Mouse (Mus musculus) ovary, postnatal 10 days (tissue): ENCODE data around the gene Ms4a4d.
"Not testable (repeated sequence)": the region's sequence is repeated elsewhere in the genome, so short reads cannot be mapped to it uniquely, and the experiment has no call there.

ENCODE experiments used
- DNase-seq: peaks from one replicate; pipeline ENCODE4 v3.0.0; 2022; ENCODE audit warnings: low spot score

The Ms4a4d gene

DNA sequence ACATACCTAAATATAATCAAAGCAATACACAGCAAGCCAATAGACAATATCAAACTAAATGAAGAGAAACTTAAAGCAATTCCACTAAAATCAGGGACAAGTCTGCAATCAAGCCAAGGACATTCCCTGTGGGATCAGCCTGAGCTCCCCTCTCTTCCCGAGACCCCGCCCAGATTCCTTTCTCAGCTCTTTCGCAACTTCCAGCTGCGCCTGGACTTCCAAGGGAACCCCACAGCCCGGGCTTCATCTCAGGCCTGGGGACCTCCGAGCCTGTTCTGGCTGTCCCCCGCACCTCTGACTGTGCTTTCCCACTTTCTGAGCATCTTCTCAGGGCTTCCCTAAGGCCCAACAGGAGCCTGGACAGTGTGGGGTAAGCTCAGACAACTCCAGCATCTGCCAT lies at the start of gene Ms4a4d:
Gene Ms4a4d, plus strand, starts transcription at position 209 of the 400 bp plus-strand sequence.
- DNase-seq, result no peak

DNA sequence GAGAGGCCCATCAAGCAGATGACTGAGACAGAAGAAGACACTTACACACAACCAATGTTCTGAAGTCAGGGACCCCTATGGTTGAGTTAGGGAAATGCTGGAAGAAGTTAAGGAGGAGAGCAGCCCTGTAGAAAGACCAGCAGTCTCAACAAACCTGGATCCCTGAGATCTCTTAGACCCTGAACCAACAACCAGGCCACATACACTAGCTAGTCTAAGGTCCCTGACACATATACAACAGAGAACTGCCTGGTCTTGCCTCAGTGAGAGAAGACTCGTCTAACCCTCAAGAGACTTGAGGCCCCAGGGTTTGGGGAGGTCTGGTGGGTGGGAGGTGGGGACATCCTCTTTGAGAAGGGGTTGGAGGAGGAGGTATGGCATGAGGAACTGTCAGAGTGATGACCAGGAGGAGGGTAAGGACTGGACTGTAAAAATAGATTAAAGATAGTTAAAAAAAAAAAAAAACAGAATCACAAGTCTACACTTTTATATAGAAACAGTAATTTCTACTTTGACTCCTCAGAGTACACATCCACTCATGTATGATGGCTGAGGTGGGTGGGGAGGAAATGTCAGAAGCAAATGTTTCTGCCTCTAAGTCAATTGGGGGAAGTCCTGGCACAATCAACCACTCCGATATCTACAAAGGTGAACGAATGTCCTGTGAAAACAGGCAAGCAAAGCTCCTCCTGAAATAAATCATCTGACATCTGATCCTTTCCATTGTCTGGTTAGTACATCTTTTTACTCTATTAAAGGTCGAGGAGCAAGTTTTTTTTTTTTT lies 45.0 kb upstream of the Ms4a4d start:
- no peak for DNase-seq

DNA sequence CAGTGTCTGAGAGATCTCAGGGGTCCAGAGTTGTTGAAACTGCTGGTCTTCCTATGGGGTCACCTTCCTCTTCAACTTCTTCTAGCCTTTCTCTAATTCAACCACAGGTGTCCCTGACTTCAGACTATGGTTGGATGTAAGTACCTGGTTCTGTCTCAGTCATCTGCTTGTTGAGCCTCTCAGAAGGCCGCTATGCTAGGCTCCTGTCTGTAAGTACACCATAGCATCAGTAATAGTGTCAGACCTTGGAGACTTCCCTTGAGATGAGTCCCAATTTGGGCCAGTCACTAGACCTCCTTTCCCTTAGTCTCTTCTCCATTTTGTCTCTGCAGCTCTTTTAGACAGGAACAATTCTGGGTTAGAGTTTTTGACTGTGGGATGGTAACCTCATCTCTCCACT lies 43.9 kb upstream of the Ms4a4d start:
- DNase-seq, result no peak

DNA sequence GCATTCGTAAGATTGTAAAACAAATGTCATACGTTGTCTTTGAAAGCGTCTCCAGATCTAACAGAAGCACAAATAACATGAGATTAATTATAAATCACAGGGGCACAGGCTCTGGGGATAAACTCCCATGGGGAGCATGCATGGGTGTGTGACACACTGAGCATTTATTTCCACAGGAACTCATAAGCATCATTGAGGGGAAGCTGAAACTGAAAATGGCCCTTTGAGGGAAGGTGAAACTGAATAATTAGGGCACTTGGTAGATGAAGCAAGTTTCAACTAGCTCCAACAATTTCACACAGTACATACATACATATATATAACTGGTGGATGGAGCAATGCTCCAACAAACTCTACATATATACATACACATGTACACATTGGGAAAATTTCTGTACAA lies 42.1 kb upstream of the Ms4a4d start:
- no peak for DNase-seq

DNA sequence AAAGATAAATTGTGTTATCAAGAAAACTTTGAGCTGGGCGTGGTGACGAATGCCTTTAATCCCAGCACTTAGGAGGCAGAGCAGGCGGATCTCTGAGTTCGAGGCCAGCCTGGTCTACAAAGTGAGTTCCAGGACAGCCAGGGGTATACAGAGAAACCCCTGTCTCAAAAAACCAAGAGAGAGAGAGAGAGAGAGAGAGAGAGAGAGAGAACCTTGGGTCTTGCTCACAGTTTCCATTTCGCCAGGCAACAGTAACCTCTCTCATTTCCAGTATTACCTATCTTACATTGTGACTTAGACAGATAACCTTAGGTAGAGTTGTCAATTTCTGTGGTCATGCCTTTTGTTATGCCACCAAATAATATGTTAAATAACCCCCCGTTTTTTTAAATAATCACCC lies 40.2 kb upstream of the Ms4a4d start:
- no peak for DNase-seq

DNA sequence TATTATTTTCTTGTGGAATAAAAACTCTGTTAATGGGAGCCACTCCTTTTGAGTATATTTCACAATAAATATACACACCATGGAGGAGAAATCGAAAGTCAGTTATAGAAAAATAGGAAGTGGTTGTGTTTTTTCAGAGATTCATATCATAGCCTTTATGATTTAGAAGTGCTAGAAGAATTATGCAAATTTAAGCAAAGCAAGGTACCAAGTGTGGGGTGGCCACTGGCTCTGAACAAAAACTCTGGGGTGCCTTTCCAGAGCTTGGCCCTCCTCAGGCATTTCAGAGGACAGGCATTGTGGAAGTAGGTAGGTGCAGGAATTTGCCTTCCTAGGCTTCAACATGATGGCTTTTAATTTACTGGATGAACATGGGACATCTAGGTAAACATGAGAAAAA lies 39.3 kb upstream of the Ms4a4d start:
- not testable (repeated sequence) for DNase-seq

DNA sequence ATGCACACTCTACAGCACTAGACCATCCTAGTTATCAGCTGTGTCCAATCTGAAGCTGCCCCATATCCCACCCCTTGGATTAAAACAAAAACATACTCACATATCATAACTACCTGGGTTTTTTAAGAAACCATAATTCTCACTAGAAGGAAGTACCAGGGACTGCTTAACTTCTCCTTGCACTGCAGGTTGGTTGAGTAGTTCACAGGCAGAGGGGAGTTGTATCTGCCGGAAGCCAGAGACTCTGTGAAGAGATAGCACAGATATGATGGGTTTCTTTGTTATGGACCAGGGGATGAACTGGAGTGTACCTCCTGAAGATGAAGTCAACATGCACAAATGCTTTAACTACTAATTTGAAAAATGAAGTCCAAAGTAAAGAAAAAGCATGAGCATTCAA lies 35.8 kb upstream of the Ms4a4d start:
- no peak for DNase-seq

DNA sequence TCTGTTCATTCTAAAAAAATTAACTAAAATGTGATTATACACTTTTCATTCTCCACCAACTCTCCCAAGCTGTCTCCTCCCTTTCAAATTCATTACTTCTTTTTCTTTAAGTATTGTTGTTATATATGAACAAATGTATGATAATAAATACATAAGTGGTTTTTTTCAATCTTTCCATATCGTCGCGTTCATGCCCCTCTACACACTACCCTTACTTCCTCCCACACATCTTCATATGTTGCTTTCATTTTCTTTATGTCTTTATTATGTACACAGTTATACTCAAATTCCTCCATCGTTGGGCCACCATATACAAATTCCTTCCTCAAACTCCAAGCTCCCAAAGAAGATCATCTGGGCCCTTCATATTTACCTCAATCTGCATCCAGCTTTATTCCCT lies 35.3 kb upstream of the Ms4a4d start:
- DNase-seq, result no peak

DNA sequence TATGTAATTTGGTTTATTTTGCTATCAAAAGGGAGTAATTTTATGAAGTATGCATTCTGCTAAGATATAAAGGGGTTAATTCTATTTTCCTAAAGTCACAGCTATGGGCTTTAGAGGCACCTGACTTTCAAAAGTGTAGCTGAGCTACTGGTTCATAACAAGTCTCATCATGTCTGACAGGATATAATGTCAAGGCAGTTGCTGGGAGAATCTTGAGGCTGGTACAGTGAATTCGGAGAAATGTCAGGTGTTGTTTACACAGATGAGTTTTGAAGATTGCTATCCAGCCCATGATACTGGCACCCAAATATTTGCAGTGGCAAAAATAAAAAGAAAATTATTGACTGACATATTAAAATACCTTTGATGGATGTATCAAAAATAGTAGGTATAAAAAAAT lies 31.7 kb upstream of the Ms4a4d start:
- no peak for DNase-seq

DNA sequence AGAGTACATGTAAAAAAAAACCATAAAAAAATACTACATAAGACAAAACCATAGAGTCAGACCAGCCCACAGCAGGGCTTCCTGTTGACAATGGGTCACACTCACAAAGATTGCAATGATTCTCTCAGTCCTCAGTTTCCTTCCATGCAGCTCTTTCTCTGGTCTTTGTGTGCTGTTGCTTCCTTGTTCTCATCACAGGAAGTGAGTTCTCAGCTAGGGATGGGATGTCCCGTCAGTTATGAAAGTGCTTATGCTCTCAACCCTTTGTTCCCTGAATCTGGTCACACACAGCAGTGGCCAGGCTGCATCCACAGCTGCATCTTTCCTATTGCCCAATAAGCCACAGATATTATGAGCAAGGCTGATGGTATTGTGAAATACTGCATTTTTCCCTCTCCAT lies 23.1 kb upstream of the Ms4a4d start:
- no peak for DNase-seq

DNA sequence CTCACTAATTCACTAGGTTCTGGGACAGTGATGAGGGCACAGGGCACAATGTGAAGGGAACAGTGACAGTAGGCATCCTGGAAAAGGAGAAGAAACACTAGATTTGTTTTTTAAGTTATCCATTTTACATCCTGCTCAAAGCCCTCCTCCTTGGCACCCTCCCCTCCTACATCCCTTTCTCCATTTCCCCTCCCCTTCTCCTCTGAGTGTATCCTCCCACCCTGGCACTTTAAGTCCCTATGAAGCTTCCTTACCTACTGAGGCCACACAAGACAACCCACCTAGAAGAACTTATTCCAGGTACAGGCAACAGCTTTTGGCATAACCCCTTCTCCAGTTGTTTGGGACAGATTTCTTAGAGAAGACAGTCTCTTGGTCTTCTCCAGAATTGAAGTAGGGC lies 20.4 kb upstream of the Ms4a4d start, which contains the start of gene Ms4a6b:
Gene Ms4a6b, plus strand, starts transcription at position 267 of the 400 bp plus-strand sequence.
- DNase-seq, result no peak

DNA sequence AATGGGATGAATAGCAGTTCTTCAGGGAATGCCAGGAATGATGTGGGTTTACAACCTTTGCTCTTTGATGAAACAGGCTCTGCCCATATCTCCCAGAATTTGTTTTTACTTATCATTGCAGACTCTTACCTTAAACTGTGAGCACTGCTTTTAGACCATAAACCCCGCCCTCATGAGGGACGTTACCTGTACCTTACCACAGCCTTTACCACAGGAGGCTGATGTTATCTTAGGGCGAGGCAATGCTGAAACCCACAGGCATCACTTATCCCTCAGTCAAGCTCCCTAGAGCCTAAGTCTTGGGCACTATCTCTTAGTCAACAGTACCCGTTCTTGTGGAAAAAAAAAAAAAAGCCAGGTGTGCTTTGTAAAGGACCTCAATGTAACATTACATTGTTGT lies 19.8 kb upstream of the Ms4a4d start:
- no peak for DNase-seq

DNA sequence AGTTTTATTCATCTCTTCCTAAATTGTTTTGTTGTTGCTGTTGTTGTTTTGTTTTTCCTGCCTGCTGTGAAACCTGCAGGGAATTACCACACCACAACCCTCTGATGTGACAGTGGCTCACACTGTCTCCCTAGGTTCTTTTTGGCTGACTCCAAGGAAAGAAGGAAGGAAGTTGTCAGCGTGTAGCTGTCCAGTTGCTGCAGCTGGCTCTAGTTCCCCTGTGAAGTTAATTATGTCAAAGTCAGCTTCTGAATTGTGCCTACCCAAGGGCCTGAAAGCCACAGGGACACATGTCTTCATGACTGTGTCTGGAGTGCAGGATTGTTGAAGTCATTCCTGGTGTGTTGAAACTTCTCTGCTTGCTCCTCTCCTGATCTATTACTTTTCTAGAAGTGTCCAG lies 19.2 kb upstream of the Ms4a4d start:
- DNase-seq, result not testable (repeated sequence)

DNA sequence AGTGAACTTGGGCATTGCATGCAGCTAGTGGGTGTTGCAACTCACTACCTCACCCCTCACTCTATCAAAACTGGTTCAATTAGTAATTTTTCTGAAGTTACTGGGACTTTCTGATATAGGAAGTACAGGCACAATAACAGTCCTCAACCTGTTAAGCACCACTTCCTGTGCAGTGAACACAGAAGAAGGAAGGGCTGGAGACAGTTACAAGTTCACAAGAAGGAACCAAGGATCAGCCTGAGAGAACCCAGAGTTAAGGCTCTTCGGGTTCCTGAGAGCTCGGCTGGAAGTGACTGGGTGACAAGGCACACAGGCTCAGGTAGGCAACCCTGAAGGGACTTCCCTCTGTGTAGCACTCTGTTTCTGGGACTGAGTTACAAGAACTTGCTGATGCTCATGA lies 18.2 kb upstream of the Ms4a4d start:
- not testable (repeated sequence) for DNase-seq

DNA sequence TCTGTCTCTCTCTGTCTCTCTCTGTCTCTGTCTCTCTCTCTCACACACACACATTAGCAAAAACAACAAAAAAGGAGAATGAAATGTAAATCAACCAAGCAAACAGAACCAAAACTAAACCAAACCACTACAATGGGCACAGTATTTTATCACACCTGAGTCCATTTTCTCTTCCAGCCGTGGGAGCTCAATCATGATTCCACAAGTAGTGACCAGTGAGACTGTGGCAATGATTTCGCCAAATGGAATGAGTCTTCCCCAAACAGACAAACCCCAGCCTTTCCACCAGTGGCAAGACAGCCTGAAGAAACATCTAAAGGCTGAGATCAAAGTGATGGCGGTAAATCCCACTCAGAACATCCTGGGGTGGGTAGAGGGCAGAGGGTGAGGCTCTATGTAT lies 16.5 kb upstream of the Ms4a4d start:
- no peak for DNase-seq

DNA sequence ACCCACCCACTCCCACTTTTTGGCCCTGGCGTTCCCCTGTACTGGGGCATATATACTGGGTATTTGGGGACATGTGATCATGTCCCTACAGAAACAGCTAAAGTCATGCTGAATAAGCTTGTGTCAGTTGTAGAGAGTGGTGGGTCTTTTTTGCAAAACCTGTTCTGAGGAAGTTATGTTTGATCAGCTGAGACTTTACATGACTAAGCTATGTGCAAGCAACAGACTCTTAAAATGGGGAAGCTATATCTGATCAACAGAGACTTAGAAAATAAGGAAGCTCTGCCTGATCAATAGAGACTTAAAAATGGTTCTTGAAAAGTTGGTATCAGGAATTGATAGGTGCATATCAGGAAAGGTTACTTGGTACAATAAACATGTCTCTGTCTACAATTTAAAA lies 3.2 kb upstream of the Ms4a4d start:
- no peak for DNase-seq

DNA sequence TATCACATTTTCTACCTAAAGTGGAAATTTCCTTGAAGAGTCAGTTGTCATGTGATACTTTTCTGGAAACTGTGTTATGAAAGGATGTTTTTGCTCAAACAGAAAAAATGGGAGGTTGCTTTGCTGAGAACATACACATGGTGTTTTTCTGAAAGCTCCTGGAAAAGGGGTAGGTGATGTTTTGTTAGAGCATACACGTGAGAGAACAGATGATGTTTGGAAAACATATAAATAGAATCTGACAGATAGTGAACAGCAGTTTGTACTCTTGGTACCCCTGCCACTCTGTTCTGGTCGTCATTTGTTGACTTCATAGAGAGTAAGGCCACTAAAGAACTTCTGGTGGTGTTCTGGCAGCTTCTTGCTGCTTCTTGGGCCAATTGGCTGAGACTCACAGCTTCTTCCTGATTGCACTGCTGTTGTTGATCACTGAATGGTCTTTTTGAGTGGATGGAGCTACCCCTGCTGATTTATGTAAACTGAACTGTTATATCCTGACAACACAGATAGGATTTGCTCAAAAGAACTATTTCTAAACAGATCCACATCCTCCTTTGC lies 2.6 kb upstream of the Ms4a4d start:
- DNase-seq, result no peak

DNA sequence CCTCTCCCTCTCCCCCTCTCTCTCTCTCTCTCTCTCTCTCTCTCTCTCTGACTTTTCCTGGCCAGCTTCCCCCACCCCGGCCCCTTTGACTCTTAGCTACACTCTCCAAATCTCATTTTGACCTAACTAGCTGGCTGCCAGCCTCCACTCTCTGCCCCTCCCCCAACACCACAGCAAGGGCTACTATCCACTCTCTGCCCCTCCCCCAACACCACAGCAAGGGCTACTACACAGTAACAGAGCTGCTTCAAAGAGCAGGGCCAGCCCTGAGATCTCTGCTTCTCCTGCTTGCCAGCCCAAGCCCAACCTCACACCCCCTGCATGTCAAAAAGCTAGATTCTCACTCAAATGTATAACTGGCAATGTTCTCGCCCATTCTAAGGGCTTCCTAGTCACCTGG lies 735 bp downstream of the Ms4a4d start:
- DNase-seq, result no peak

DNA sequence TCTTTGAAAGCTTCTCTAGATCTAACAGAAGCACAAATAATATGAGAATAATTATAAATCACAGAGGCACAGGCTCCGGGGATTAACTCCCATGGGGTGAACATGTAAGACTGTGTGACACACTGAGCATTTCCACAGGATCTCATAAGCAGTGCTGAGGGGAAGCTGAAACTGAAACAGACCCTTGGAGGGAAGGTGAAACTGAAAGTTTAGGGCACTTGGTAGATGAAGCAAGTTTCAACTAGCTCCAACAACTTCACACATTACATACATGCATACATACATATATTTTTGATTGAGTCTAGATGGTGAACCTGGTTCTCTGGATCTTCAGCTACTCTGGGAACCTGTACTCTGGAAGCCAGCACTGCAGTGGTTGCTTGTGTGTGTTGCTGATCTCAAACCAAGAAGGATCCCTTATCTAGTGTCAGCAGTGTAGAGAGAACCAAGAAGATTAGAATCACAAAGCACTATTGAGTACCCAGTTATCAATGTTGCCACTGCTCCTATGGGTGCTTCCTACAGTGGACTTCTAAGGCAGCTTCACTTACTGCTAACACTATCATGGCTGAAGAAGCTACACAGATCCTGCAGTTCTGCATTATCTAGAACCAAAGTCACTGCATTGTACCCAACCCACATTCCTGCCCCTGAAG lies 3.7 kb downstream of the Ms4a4d start:
- DNase-seq, result not testable (repeated sequence)

DNA sequence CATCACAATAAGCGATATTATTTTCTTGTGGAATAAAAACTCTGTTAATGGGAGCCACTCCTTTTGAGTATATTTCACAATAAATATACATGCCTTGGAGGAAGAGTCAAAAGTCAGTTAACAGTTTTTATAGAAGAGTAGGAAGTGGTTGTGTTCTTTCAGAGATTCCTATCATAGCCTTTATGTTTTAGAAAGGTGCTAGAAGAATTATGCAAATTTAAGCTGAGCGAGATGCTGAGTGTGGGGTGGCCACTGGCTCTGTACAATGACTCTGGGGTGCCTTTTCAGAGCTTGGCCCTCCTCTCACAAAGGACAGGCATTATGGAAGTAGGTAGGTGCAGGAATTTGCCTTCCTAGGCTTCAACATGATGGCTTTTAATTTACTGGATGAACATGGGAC lies 7.8 kb downstream of the Ms4a4d start:
- DNase-seq, result not testable (repeated sequence)

DNA sequence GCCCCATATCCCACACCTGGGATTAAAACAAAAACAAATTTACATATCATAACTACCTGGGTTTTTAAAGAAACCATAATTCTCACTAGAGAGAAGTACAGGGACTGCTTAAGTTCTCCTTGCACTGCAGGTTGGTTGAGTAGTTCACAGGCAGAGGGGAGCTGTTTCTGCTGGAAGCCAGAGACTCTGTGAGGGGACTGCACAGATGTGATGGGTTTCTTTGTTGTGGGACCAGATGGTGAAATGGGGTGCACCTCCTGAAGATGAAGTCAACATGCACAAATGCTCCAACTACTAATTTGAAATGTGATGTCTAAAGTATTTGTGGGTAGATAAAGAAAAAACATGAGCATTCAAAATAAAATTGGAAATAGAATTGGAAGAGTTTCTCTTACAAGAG lies 11.3 kb downstream of the Ms4a4d start:
- no peak for DNase-seq

DNA sequence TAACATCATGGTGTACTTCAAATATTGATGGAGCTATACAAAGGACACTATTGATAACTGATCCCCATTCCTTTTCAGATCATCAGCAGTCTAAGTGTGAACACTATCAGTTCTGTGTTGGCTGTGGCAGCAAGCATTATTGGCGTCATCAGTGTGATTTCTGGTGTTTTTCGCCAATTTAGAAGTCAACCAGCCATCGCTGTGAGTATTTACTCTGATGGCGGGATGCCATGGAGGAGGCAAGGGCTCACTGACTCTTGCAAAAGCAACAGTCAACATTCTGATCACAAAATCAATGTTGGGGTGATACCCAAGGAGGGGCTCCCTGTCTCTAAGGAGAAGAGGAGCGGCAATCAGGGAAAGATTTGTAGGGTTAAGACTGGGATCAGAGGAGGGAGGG lies 18.1 kb downstream of the Ms4a4d start:
- DNase-seq, result no peak

DNA sequence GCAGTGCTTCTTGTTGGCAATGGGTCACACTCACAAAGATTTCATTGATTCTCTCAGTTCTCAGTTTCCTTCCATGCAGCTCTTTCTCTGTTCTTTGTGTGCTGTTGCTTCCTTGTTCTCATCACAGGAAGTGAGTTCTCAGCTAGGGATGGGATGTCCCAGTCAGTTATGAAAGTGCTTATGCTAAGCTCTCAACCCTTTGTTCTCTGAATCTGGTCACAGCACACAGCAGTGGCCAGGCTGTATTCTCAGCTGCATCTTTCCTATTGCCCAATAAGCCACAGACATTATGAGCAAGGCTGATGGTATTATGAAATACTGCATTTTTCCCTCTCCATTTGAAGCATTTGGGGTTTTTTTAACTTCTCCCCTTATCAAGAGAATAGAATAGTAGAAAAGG lies 23.0 kb downstream of the Ms4a4d start:
- DNase-seq, result not testable (repeated sequence)
